Mouse (Mus musculus): ENCODE results near the gene Acta2.

Gene Acta2

DNA sequence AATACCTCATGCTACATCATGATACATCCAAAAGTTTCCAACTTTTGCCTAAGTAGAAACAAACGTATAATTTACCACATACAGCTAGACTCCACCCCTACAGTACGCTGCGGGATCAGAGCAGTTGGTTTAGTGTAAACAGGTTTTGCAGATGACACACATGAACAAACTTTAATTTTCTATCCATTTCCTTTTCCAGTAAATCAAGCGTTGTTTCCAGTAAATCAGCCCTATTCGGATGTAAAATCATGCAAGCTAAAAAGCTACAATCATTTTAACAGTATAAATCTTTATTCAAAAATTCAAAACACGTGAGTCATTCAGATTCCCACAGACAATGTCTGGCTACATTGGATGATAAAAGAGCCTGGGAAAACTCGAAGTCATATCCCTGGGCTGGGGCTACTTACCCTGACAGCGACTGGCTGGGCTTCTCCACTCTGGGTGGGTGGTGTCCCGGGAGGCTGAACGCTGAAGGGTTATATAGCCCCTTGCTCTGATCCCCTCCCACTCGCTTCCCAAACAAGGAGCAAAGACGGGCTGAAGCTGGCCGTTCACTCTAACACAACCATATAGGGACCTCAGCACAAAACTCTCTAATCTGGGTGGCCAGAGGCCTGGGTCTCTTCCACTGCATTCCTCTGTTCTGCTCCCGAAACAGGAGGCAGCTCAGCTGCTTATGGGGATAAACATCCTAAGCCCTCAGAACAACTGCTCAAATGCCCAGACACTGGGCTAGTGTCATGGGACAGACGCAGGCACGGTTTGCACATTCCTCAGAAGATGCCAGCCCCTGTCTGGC lies at the start of gene Acta2:
Gene Acta2 (minus strand): TSS at position 711 of the 802 bp plus-strand sequence.
- no peak for DNase-seq (ENCODE audit: low read depth, low spot score)

DNA sequence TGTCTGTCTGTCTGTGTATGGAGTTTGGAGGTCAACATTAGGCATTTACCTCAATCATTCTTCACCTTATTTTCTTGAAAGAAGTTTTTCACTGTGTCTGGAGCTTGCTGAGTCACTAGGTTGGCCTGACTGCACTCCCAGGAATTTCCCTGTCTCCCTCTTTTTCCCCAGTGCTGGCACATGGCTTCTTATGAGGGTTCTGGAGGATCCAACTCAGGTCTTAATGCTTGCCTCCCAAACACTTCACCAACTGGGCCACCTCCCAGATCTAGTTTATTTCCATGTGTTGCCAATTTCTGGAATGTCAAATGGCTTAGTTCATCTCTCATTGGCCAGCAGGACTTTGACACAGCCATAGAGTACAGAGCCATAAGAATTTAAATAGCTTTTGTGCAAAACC lies 49.5 kb upstream of the Acta2 start:
- DNase-seq (ENCODE audit: low read depth, low spot score): no peak

DNA sequence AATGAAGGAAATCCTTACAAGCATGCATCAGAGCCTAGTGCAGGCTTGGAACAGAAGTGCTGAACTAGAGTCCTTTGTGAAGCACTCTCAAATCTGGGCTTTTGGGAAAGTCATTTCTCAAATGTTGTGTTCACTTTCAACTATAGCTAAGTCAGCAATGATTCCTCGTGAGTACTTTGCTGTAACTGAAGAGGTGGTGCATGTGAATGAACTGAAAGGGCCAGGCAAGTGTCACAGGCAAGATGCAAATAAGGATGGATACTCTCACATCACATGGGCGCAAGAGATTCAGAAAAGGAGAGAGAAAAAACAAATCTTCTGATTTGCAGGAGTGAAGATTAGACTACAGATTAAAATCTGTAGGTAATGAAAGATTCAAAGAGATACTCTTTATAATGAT lies 45.0 kb upstream of the Acta2 start:
- DNase-seq (ENCODE audit: low read depth, low spot score): no peak

DNA sequence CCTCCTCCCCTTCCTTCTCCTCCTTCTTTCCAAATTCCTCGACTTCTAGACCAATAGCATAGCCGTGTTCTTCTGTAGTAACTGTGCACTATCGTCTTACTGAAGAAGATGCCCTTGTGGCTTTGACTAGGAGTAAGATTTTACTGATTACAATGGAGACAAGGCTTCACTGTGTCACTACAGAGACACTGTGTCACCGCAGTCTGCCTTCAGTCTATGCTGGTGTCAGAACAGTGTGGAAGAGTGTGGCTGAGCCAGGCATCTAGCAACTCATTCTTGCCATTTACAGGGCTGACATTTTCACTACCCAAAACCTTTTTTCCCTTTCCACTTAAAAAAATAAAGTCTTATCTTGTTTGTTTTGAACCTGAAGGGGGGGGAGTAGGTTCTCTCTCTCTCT lies 43.8 kb upstream of the Acta2 start:
- DNase-seq (ENCODE audit: low read depth, low spot score): peak; percentile 70

- DNase-seq (ENCODE audit: low read depth, low spot score): peak; percentile 21
Measured at GRCm38 (mm10) chr19:34298531-34298930, 43.1 kb upstream of the Acta2 start.

DNA sequence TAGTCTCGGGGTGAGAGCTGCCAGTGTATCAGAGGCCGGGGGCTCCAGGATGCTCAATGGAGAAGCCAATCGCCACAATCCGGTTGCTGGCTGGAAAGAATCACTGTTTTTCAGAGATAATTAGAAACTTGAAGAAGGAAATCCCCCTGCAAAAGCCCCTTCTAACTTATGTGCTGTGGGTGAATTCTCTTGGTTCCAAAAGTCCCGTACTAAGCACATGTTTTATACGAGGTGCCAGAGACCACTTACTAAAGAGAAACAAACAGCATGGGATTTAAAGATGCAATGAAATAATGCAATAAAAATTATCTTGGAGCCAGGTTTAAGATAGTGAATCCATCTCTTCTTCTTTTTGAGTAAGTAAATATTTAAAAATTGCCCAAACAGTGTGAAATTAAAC lies 40.1 kb upstream of the Acta2 start:
- DNase-seq (ENCODE audit: low read depth, low spot score): no peak

DNA sequence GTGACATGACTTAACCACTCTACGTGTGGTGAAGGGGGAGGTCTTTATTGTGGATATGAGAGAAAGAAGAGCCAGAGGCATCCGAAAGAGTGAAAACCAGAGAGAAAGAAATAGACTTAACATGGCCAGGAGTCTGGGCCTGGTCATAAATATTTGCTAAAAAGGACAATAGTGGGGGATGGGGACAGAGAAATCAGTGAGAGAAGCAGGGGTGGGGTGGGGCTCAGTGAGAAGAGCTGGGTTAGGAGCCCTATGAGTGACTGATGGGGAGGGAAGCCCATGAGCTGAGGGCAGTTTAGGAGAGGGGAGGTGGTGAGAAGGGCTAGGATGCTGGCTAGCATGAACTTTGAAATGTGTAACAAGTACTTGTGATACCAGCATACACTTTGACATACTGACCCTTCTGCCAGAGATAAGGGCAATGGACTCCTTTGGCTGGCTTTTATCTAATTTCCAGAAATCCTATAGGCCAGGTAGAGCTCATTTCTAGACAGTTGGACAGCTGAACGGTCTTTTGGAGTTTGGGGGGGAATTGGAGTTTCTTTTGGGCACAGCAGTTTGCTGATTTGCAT lies 38.1 kb upstream of the Acta2 start:
- no peak for DNase-seq (ENCODE audit: low read depth, low spot score)

DNA sequence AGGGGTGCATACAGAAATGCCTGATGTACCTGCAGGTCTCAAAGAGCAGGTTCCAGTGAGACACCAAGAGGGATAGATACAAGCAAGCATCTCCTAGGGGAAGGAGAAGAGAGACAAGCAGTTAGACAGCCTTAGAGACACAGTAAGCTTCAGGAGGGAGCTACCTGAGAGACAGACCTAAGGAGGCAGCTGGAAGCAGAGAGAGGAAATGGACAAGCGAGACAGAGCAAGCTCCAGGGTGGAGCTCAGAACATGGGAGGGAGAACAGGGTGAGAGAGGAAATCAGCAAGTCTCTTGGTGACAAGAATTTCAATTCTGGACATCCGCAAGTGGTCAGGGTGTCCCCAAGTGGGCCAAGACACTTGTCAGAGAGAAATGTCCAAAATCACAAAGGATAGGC lies 37.3 kb upstream of the Acta2 start:
- no peak for DNase-seq (ENCODE audit: low read depth, low spot score)

DNA sequence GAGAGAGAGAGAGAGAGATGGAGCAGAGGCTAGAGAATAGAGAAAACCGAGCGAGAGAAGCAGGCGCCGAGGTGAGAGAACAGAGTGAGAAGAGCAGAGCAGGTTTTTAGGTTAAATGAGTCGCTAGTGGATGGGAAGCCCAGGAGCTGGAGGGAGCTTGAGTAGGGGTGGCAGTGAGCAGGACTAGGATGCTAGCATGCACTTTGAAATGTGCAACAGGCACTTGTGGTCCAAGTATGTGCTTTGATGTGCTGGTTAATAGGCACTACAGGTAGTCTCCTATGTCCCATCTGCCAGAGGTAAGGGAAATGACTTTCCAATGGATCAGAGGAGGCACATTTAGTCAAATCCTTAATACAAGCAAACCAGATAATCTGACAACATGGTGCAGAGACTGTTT lies 36.6 kb upstream of the Acta2 start:
- DNase-seq (ENCODE audit: low read depth, low spot score): no peak

DNA sequence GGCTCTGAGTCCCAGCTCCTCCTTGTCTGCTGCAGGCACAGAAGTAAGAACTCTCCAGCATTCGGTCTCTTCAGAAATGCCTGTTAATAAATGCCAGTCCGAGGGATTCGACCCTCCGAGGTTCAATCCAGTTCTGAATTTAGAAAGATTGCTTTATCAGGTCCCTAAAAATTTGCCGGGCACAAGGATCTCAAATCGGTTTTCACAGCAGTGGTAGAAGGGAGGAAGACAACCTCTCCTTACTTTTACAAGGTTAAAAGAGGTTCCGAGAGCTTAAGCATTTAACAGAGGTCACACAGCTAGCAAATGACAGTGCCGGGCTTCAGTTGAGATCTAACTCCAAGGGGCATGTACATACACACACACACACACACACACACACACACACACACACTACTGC lies 36.0 kb upstream of the Acta2 start:
- DNase-seq (ENCODE audit: low read depth, low spot score): no peak

DNA sequence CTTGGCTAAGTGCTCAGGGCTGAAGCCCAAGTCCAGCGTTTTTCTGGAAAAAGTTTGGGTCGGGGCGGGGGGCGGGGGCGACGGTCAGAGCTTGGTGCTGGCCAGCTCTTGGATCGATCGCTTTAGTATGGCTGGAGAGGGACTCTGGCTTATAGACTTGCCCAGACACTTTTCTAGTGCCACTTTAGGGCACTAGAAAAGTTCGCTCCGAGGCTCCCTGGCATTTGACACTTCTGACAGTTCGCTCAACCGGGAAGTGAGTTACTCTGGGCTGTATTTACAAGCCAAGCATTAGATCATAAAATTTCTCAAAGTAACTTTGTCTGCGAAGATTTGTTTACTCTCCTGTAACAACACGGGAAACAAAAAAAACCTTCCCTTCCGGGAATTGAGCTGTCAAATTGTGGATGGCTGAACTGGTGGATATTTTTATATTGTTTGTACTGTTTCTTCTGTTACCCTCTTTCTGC lies 35.5 kb upstream of the Acta2 start:
- no peak for DNase-seq (ENCODE audit: low read depth, low spot score)

DNA sequence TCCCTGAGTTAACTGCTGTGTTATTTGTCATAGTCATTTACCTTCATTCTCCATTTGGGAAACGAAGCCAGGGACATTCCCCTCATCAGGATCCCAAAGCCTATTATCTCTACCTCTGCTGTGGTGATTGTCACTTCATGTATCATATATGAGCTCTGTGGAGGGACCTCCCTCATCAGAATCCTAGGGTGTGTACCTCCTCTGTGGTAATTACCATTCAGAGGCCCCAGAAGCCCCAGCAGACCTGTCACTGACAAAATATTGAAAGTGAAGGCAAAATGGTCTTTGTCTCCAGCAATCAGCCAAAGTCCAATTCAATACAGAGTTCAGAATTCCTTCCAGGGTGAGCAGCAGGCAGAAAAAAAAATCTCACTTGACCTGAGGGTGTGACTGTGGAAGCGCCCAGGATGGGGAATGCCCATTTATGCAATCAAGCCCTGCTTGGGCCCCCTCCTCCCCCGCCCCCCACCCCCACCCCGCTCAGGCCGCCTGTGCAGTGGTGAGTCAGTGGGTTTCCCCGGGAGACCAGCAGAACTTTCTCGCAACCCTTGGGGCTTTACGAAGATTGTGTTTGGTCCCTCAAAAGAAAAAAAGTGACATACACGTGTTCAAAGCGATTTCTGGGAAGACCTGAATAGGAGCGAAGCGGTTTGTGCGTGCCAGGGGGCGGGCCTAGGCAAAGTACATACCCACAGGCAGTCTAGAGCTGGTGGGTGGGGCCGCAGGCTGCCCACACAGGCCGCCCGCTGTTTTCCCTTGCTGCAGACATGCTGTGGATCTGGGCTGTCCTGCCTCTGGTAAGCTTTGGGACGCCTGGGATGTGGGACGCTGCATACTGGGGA lies 34.8 kb upstream of the Acta2 start, which contains the start of gene Fas:
Gene Fas (plus strand): TSS at position 719 of the 842 bp plus-strand sequence.
- peak; percentile 85 for DNase-seq (ENCODE audit: low read depth, low spot score)

- no peak for DNase-seq (ENCODE audit: low read depth, low spot score)
Measured at GRCm38 (mm10) chr19:34288696-34289095, 33.3 kb upstream of the Acta2 start.

GRCm38 (mm10) chr19:34287656-34288415 lies 32.4 kb upstream of the Acta2 start:
- DNase-seq (ENCODE audit: low read depth, low spot score): peak; percentile 45

DNA sequence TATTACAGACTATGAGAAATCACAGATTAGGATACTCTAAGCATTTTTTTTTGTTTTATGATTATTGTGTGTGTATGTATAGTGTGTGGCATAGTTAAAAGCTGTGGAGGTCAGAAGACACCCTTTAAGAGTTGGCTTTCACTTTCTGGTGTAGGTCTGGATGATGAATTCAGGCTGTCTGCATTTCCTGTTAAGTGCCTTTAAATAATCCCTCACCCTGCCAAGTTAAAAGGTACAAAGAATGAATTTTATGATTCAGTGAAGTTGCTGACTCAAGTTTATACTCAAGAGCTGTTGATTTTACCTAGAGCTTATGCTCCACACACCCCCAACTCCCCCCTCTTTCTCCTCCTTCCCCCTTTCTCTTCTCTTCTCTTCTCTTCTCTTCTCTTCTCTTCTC lies 31.8 kb upstream of the Acta2 start:
- DNase-seq (ENCODE audit: low read depth, low spot score): peak; percentile 41

GRCm38 (mm10) chr19:34284826-34285225 lies 29.4 kb upstream of the Acta2 start:
- no peak for DNase-seq (ENCODE audit: low read depth, low spot score)

DNA sequence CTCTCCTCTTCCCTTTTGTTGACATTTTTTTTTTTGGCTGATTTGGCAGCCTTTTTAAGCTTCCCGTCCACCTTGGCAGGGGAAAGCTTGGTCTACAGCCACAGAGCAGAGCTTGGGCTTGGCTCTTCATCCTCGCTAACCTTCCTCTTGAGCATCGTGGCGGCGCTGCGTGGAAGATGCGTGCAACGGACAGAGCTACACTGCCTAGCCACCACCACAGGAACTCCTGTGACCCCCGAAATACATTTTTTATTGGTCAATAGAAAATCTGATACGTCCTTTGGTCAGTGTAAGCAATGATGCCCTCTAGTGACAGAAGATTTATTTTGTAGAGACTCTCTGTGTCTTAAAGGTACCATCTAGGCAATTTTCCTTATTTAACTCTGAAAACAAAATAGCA lies 29.0 kb upstream of the Acta2 start:
- no peak for DNase-seq (ENCODE audit: low read depth, low spot score)

DNA sequence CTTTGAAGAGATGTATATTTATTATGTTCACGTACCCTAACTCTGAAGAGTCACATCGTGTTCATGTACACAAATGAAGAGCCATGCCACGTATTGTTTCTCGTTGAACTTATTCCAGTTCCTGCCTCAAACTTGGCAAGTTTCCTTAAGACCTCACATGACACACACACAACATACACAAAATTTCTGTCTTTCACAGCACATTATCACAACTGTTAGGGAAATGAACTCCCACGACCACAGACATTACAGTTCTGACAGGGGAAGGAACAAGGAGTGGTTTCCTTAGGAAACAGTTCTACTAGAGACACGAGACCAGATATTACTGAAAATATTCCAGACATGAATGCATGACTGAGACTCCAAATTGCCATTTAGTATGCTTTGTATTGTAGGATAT lies 28.2 kb upstream of the Acta2 start:
- no peak for DNase-seq (ENCODE audit: low read depth, low spot score)

GRCm38 (mm10) chr19:34278078-34278477 lies 22.7 kb upstream of the Acta2 start:
- no peak for DNase-seq (ENCODE audit: low read depth, low spot score)

DNA sequence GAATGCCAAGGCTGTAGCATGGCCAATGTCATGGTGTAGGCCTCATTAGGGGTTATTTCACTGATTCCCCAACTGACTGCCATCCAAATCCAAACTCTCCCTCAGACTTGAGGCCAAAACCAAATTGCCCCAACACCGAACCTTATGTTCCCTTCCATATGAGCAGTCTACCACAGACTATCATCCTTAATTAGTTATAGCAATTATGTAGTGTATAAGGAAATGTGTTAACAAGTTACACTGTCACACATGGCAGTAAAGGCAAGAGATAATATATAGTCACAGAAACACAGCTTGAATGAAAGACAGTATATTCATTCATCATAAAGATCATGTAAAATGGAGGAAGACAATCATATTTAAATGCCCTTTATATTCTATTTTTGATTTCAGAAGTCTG lies 17.7 kb upstream of the Acta2 start:
- DNase-seq (ENCODE audit: low read depth, low spot score): no peak

DNA sequence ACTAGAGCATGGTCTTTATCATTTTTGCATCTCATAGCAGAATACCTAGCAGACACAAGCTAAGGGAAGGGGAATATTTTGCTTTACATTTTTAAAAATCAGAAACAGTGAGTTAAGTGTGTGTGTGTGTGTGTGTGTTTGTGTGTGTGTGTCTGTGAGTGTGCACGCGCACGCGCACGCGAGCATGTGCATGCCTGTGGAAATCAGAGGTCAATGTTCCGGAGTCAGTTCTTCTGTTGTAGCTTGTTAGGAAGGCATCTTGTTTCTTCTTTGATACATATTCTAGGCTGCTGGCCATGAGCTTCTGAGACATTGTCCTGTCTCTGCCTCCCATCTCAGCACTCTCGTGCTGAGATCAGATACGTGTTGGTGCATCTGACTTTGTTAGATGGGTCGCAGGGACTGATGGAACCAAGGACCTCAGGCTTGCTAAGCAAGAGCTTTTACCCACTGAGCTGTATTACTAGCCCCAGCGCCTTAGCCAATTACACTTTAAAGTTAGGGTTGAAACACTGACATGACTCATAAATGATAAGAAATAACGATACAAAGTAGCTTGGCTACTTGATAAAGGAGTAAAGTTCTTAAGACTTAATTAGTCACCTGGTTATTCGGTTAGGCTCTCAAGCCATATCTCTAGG lies 15.6 kb upstream of the Acta2 start:
- no peak for DNase-seq (ENCODE audit: low read depth, low spot score)
